Mouse (Mus musculus): Measurements from ENCODE around the gene Nhlrc4.

The Nhlrc4 gene

GRCm38 (mm10) chr17:25958771-25959494 lies 14.2 kb upstream of the Nhlrc4 start:
- no peak for DNase-seq (ENCODE audit: low read depth, low spot score)

- no peak for DNase-seq (ENCODE audit: low read depth, low spot score)
Measured at GRCm38 (mm10) chr17:25957586-25958051, 12.9 kb upstream of the Nhlrc4 start.

GRCm38 (mm10) chr17:25956631-25957030 lies 11.9 kb upstream of the Nhlrc4 start:
- no peak for DNase-seq (ENCODE audit: low read depth, low spot score)

- no peak for DNase-seq (ENCODE audit: low read depth, low spot score)
Measured at GRCm38 (mm10) chr17:25956201-25956600, 11.4 kb upstream of the Nhlrc4 start.

- DNase-seq (ENCODE audit: low read depth, low spot score), result no peak
Measured at GRCm38 (mm10) chr17:25955736-25956135, 11.0 kb upstream of the Nhlrc4 start.

- DNase-seq (ENCODE audit: low read depth, low spot score), result no peak
Measured at GRCm38 (mm10) chr17:25954671-25955070, 9.9 kb upstream of the Nhlrc4 start.

GRCm38 (mm10) chr17:25953161-25953560 lies 8.4 kb upstream of the Nhlrc4 start:
- DNase-seq (ENCODE audit: low read depth, low spot score), result no peak

GRCm38 (mm10) chr17:25951803-25952623 lies 7.3 kb upstream of the Nhlrc4 start, which contains the start of gene A930017K11Rik:
A930017K11Rik (minus strand) TSS chr17:25952565.
- no peak for DNase-seq (ENCODE audit: low read depth, low spot score)

GRCm38 (mm10) chr17:25951225-25951802 lies 6.6 kb upstream of the Nhlrc4 start:
- DNase-seq (ENCODE audit: low read depth, low spot score), result no peak

GRCm38 (mm10) chr17:25950706-25951105 lies 5.9 kb upstream of the Nhlrc4 start:
- no peak for DNase-seq (ENCODE audit: low read depth, low spot score)

- peak; percentile 59 for DNase-seq (ENCODE audit: low read depth, low spot score)
Measured at GRCm38 (mm10) chr17:25949981-25950380, 5.2 kb upstream of the Nhlrc4 start.

- no peak for DNase-seq (ENCODE audit: low read depth, low spot score)
Measured at GRCm38 (mm10) chr17:25948051-25948450, 3.3 kb upstream of the Nhlrc4 start.

GRCm38 (mm10) chr17:25947576-25947975 lies 2.8 kb upstream of the Nhlrc4 start:
- DNase-seq (ENCODE audit: low read depth, low spot score), result no peak

GRCm38 (mm10) chr17:25946891-25947290 lies 2.1 kb upstream of the Nhlrc4 start:
- no peak for DNase-seq (ENCODE audit: low read depth, low spot score)

GRCm38 (mm10) chr17:25946349-25946748 lies 1.6 kb upstream of the Nhlrc4 start:
- no peak for DNase-seq (ENCODE audit: low read depth, low spot score)

- DNase-seq (ENCODE audit: low read depth, low spot score), result no peak
Measured at GRCm38 (mm10) chr17:25945517-25946155, 875 bp upstream of the Nhlrc4 start.

GRCm38 (mm10) chr17:25943769-25944168 lies 992 bp downstream of the Nhlrc4 start:
- DNase-seq (ENCODE audit: low read depth, low spot score), result no peak

- DNase-seq (ENCODE audit: low read depth, low spot score), result no peak
Measured at GRCm38 (mm10) chr17:25943221-25943620, 1.5 kb downstream of the Nhlrc4 start.

- DNase-seq (ENCODE audit: low read depth, low spot score), result peak; percentile 16
Measured at GRCm38 (mm10) chr17:25942597-25943151, 2.1 kb downstream of the Nhlrc4 start.

GRCm38 (mm10) chr17:25941511-25942241 lies 3.1 kb downstream of the Nhlrc4 start:
- peak; percentile 89 for DNase-seq (ENCODE audit: low read depth, low spot score)

GRCm38 (mm10) chr17:25934526-25934925 lies 10.2 kb downstream of the Nhlrc4 start:
- DNase-seq (ENCODE audit: low read depth, low spot score), result no peak
